Mouse (Mus musculus) cerebellum, postnatal 36 days (tissue): ENCODE results near the gene Esr1.
"Not testable (repeated sequence)": the region's sequence is repeated elsewhere in the genome, so short reads cannot be mapped to it uniquely, and the experiment has no call there.

ENCODE experiments used
- DNase-seq, 2 experiments: peaks; one replicate each; pipeline ENCODE4 v3.0.0; 2021 to 2022; ENCODE audit warnings: mixed read lengths in 2 of 2

The Esr1 gene

DNA sequence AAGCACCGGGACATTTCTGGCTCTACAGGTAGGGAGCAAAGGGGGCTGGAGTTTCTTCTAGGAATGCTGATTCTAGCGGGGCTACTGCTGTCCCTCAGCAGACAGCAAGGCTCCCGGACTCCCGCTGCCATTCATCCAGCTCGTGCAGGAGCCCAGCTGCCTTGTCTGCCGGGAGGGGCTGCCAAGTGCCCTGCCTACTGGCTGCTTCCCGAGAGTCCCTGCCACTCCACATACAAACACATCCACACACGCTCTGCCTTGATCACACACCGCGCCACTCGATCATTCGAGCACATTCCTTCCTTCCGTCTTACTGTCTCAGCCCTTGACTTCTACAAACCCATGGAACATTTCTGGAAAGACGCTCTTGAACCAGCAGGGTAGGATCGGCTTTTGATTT lies 98.5 kb downstream of the Esr1 start:
- peak; percentile 36 to 41 for DNase-seq

DNA sequence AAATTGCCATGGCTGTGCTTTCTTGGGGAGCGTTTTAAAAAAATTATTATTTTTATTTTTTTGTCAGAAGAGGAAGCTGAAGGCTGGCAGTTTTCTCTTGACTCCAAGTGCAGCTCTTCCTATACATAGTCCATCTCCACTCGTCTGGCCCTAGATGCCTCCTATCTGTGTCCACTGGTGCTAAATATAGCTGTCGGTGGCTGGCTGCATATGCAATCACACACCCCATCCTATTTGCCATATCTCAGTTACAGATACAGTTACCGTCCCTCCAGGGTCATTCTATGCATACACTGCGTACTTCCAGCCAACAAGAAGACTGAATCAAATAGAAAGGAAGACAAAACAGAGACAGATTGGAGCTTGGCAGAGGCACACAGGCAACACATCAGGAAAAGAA lies 100.0 kb downstream of the Esr1 start:
- no peak for DNase-seq

DNA sequence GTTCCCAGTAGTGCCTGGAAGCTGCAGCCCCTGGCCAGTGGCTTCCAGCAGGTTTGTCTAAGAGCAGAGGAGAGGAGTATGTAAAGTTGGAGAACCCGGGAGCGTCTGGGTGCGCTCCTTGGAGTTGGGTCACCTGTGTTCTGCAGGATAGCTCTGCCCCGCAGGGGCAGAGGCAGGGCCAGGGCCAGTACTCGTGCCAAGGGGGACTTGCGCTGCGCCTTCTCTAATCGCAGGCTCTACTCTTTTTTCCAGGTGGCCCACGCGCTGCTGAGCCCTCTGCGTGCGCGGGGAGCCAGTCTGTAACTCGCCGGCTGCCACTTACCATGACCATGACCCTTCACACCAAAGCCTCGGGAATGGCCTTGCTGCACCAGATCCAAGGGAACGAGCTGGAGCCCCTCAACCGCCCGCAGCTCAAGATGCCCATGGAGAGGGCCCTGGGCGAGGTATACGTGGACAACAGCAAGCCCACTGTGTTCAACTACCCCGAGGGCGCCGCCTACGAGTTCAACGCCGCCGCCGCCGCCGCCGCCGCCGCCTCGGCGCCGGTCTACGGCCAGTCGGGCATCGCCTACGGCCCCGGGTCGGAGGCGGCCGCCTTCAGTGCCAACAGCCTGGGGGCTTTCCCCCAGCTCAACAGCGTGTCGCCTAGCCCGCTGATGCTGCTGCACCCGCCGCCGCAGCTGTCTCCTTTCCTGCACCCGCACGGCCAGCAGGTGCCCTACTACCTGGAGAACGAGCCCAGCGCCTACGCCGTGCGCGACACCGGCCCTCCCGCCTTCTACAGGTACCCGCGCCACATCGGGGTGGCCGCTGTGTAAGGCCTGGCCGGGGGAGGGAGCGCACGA lies 100.9 kb downstream of the Esr1 start:
- peak; percentile 14 to 22 for DNase-seq

DNA sequence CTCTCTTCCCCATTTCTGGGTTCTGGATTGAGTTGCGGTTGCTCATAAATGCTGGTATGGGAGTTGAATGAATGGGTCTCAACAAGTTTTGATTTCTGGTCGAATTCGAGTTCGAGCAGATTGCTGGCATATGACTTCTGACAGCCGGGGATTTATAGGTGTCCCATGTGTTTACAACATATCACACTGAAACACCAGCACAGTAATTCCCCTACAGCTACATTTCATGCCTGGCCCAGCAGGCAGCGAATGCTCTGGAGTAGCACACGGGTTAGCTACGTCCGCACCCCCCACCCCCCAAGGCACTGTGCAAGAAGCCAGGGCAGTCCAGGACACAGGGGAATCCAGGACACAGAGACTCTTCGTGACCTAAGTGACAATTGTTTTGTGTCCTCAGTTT lies 102.0 kb downstream of the Esr1 start:
- no peak for DNase-seq

DNA sequence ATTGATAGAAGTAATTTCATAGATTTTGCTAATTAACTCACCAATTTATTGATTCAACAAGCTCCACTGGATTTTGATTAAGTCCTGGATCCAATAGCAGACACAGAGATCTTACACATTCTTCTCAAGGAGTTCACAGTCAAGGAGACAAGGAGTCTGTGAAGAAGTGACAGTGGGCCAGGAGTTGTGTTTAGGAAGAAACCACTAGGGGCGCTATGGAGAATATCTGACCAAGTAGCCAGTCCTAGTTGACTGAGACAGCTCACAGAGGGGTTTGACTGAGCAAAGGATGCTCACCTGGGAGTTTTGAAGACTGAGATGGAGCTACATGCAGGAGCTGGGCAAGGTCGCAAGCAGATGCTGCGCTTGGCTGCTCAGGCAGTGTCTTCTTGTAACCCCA lies 113.5 kb downstream of the Esr1 start:
- DNase-seq = peak in 1 of 2 experiments; percentile 12

DNA sequence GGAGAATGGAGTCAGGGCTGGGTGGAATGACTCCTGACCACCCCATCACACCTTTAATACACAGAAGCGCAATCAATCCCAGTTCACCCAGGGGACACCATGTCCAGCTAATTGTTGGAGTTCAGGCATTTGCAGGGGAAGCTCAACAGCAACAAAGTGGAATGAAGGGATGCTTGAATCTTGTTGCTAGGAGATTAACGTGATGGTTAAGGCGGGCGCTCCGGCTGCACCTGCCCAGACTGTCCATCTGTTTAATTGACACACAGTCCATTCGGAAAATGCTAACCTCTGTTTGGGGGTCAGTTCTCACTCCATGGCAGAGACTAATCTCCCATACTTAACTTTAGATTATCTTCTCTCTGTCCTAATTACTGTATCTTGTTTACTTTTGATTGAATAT lies 114.7 kb downstream of the Esr1 start:
- DNase-seq = no peak

DNA sequence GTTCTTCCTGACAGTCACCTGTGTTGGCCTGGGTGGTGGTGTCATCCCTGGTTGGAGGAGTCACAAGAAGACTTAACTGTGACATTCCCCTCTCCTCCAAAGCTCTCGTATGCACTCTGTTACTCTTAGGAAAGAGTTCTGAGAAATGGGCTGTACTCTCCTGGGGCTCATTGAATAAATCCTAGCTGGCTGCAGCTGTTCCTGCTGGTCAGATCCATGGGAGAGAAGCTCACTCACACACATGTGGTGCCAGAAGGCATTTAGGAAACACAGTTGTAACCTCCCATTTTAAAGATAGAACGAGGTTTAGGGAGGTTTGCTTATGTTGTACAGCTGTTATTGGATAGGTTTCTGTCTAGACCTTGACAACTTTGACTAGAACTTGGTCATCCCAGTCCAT lies 120.9 kb downstream of the Esr1 start:
- DNase-seq = no peak

DNA sequence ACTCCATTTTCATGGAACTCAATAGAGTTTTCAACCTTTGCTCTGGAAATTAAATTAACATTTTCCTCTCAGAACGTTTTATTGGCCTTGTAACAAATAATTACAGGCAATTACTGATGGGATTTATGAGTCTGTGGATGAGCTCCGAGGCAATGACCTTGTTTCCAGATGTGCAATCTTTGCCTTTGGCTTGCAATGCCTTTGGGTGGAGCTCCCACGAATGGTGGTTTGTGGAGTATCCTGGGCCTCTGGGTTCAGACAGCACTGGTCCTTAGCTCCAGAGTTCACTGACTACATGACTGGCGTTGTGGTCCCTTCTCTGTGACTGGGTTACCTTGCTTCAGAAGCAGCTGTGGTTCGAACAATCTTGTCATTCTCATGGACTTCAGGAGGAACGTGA lies 122.6 kb downstream of the Esr1 start:
- DNase-seq = no peak

DNA sequence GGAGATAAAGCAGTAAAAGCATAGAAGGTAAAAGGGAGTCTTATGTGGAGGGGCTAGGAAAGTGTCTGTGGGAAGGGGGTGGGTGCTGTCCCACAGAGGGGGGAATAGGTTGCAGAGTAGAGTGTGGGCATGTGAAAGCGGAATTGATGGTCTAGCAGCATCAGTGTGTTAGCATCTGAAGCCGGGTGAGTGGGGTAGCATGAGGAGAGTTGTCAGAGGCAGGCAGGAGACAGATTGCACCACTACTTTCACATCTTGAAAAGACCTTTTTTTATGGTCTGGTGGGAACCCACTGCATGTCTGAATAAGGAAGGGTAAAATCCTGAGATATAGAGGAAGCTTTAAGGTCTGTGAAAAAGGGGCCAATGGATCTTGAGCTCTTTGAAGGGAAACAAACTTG lies 123.5 kb downstream of the Esr1 start:
- DNase-seq = no peak

DNA sequence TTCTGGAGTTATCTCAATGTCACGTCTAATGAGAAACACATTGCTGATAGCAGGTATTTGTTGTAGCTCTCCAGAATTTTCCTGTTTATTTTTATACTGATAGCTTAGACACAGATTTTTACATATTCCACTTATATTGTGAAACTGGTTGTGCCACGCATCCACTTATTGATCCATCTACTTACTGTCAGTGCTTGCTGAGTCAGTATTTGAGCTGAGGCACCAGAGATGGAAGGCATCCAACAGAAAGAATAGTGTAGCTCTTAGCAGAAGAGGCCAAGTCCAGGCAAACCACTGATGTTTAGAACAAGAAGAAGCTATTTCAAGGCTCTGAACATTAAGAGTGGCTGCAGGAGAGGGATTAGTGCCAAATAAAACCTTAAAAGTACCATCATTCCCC lies 126.9 kb downstream of the Esr1 start:
- no peak for DNase-seq

DNA sequence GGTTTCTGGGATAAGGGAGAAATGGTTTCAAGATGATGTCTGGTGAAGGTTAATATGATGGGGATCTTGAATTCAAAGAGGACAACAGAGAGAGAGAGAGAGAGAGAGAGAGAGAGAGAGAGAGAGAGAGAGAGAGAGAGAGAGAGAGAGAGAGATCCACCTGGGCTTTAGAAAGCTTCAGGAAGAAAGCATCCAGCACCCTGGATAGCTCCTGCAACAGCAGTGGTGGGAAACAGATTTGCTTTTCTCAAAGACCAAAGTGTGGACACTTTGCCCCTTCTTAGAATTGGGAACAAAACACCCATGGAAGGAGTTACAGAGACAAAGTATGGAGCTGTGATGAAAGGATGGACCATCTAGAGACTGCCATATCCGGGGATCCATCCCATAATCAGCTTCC lies 139.7 kb downstream of the Esr1 start:
- not testable (repeated sequence) for DNase-seq

DNA sequence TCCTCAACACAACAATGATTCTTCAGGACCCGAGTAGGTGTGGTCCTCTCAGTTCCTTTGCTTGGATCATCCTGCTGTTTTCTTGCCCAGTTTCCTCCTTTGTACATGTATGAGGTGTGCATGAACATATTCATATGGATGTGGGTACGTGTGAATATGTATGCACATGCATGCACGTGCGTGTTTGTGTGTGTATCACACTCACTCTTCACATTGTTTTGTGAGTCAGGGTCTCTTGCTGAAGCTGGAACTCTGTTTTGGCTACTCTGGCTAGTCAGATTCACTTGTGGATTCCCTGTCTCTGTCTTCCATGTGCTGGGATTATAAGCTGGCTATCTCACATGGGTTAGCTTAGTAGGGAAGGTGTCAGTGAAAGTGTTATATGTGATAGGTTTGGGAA lies 141.6 kb downstream of the Esr1 start:
- DNase-seq = no peak

DNA sequence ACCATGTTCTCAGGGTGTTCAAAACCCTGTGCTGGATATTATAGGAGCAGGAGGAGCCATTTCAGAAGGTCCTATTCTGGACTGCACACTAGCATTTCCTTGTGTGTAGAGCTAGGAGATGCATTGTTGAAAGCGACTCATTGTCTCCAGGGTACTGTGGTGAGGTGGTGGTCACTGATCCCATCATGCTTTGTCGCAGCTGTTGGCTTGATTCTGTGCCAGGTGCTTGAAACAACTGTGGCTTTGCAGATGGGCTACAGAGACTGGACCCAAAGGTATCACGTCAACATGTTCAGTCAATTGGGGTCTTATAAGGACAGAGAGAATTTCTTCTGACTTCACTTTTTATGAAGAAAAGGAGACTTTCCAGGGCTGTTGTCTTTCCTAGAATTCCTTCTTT lies 164.1 kb downstream of the Esr1 start:
- no peak for DNase-seq

DNA sequence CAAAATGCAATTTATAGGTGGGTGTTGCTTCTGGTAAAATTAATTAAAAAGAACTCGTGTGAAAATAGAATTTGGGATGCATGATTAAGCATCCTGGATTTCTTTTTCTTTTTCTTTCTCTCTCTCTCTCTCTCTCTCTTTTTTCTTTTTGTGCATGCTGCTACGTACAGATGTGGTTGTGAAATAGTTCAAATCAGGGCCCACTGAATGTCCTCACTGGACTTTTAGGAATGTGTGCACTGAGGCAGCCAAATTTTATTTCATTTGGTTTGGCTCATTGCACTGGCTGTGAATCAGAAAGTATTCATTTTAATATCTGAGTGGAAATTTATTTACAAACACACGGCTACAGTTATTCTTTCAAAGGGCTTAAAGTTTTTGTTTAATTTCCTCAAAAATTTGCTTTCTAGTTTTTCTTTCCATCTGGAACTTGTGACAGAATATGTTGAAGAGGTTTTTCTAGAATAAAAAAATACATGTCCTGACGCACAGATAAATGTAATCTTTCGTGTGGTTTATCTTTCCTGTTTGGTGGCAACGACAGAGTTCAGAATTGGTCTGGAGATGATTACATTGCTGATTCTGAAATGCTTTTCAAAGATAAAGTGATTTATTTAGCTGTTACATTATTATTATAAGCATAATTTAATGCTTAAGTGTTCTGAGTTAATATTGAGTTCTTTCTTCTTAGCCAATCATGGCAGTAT lies 164.8 kb downstream of the Esr1 start:
- DNase-seq = no peak

DNA sequence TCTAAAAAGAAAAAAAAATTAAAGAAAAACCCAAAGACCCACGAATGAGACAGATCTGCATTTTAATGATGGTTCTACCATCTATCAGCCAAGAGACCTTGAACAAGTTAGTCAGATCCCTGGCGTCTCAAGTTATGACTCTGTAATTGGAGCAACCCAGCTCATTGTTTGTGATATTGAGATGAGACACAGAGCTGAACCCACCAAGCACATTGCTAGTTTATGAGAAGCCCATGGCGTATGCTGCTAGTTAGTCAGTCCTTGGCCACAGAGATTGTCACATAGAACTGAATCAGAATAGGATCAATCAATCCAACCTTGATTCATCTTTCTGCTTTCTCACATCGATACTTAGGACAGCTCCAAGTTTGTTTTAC lies 165.3 kb downstream of the Esr1 start:
- DNase-seq = no peak

DNA sequence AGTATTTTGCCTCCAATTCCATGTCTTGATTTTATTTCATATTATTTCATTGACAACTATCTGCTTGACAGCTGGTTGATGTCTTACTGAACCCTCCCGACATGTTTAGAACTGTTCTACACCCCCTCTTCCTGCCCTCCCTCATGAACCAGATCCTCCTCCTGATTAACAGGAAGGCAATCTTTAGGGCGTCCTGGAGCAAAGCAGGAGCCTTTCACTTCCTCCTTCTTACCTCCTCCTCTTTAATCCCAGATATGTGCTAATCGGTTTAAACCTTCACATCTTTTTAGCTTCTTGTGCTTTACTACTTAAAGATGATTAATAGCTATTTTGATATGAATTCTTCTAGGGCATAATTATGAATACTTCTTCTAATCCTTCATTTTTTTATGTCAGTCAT lies 166.6 kb downstream of the Esr1 start:
- DNase-seq = no peak

DNA sequence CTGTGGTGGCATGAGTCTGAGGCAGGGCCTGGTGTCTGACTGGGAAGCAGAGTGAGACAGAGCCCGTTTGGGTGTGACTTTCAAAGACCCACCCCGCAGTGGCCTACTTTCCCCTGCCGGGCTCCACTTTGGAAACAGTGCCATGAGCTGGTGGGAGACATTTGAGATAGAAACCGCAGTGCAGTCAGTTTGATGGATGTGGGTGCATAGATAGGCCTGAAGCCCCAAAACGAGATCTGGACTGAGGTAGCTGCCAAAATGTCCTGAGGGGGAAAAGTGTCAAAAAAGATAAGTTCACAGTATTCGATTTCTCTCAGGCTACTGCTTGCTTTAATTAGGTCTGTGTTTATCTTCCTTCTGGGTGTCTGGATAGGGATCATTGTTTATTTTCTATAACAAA lies 169.5 kb downstream of the Esr1 start:
- DNase-seq = no peak

DNA sequence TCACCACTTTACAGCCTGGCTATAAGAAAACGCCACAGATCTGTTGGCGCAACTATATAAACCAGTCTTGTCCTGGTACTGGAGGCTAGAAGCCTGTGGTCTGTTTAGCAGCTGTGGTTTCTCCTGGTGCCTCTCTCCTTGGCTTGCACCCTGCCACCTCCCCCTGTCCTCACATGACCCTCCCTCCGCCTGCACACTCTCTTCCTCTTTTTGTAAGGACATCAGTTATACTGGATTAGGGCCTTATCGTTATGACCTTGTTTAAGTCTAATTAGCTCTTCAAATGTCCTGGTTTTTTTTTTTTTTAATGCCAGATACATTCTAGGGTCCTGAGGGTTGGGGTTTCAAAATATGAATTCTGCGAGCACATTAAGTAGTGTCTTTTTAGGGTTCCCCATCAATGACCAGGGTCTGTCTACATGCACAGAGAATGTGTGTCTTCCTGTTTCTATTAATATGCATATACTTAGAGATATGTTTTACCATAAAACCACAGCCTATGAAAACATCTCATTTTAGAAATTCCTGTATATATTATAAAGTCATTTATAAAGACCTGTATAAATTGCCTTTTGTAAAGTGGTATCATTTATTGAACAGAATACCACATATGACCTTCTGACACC lies 175.7 kb downstream of the Esr1 start:
- DNase-seq = no peak

DNA sequence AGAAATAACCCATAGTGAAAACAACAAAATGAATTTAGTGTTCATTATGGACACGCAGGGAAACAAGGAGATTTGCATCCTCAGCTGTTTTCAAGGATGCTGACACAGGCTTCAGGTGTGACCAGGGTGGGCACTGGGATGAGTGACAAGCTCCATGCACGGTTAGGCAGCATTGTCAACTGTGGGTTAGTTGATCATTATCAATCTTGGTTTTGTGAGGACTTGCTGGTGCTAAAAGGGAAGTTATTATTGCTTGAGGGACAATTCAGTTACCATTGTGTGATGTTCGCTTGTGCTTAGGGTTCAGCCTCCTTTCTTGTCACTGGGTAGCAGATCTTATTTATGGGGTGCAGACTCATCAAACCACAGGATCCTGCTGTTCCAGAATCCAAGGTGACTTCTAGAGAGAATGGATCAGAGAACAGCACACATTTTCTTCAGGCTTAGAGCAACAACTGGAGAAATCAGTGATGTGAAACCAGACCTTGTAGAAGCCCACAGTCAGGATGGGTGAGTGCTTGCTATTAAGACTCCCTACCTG lies 186.9 kb downstream of the Esr1 start:
- no peak for DNase-seq

DNA sequence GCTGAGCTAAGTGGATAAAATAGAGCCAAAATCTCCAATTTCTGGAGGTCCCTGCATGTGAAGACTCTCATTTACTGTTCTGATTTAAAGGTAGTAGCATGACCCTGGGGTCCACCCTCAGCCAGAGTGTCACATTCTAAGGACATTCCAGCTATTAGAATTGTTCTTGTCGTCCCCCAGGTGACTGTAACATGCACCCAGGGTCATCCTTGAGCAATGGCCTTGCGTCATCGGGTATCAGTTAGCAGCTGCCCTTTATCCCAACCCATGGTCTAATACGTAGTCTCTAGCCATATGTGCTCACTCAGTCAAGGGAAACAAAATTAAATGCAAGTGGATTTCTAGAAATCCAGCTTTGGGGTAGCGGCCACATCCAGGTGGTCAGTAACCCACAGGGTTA lies 213.0 kb downstream of the Esr1 start:
- DNase-seq = no peak

DNA sequence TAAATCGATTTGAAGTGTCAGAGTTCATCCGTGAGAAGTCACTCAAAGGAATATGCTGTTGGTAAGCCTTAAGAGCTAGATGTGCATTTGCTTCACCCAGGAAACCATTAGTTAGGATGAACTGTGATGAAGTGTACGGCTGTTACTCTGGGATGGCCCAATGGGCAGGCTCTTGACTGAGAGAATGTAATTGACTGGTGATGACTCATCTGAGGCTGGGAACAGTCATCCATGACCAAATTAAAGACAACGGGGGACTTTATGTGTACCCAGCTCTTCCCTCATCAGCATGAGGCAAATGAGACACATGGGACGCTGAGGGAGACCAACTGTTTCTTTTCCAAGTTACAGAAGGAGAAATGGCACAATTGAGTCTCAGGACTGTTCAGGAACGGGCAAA lies 219.2 kb downstream of the Esr1 start:
- peak in 1 of 2 experiments; percentile 13 for DNase-seq

DNA sequence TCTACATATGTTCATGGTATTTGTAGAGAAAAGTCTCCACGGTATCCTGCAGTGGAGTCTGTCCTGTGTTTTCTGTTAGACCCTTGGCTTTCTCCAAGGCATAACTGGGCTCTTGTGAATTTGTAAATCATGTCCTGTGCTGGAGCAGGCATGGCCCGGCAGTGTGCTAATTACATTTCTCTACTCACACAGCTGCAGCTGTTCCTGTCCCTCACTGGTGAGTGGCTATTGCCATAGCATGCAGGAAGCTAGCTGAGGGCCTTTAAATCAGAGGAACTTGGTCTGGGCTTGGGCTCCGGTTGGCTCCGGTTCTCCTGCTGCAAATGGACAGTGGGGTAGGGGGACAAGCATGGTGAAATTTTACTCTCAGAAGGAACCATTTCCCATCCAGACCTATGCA lies 226.7 kb downstream of the Esr1 start:
- DNase-seq = peak in 1 of 2 experiments; percentile 1

DNA sequence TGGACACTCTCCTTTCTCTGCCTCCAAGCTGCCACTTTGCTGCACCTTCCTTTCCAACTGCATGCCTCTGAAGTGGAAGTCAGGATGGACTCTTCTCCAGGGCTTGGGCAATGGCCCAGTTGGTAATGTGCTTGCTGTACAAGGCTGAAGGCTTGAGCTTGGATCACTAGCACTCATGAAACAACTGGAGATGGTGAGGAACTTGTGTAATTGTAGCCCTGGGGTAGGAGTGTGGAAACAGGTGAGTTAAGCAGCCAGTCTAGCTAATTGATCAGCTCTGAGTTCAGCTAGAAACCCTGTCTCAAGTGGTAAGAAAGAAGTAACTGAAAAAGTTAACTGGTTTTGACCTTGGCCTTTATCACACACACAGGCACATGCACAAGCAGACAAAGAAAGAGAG lies 229.6 kb downstream of the Esr1 start:
- no peak for DNase-seq

DNA sequence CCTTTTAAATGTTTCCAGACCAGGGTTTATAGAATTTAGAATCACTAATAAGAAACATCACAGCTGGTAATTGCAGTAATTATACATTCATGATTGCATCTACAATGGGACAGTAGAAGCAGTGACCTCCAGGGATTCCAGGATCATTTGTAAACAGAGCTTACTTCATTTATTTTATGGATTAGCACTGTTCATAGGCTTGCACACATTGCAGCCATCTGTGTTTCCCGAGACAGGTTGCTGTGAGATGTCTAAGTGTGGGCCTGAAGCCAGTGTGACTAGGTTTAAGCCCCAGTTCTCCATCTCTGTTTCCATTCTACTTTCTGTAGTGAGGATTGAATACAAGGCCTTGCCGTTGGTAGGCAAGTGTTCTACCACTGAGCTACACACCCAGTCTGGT lies 236.1 kb downstream of the Esr1 start:
- no peak for DNase-seq
